26 mouse cellular contexts compared by ENCODE assay signal in the genomic region with DNA sequence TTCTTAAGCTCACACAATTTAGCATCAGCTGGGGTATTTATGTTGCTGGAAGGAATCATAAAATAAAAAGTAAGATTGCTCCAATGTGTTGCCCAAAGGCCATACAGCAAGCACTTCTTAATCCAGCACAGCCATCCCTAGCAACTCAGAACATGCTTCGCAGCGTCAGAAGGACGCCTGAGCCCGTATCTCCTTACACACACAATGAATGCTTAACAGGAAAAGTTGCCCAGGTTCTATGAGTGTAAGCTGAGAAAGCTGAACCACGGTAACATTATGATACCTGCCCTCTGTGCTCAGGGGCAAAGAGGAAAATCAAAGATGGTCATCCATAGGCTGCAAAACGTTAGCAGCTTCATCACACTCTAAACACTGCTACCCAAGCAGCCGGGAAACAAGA.
DNase-seq lines count a peak whose midpoint lies in the region; ATAC-seq lines count a peak whose summit lies in the region.
"Had no signal": no experiment of that assay in that cellular context is flagged by ENCODE, and none has a peak within 500 bp of the region (broad histone marks: within the 10 kb centered on the region; RNA-seq: fewer than 3 reads in every experiment).

No protein-coding gene starts in this region.

- H3K9me3 ChIP-seq in embryonic facial prominence, embryonic 12.5 days = no peaks in the 10 kb centered on the region
- no peaks in the 10 kb centered on the region for H3K9me3 ChIP-seq in embryonic facial prominence, embryonic 15.5 days (replicated peaks)
- H3K9me3 ChIP-seq: heart, embryonic 10.5 days; heart, embryonic 13.5 days had no signal

- no peak overlapping the region for H3K4me3 ChIP-seq in embryonic facial prominence, embryonic 12.5 days
- H3K4me3 ChIP-seq in embryonic facial prominence, embryonic 15.5 days (replicated peaks) = no peak overlapping the region
- H3K4me3 ChIP-seq: heart, adult 2 months; heart, embryonic 10.5 days; heart, embryonic 13.5 days had no signal

- H3K36me3 ChIP-seq in embryonic facial prominence, embryonic 12.5 days = no peaks in the 10 kb centered on the region
- H3K36me3 ChIP-seq in embryonic facial prominence, embryonic 15.5 days = no peaks in the 10 kb centered on the region
- H3K36me3 ChIP-seq: heart, embryonic 10.5 days; heart, embryonic 13.5 days had no signal

- peaks cover 4% of the 10 kb centered on the region; the same call in 1 of the 2 replicates for H3K4me1 ChIP-seq in embryonic facial prominence, embryonic 12.5 days
- H3K4me1 ChIP-seq in embryonic facial prominence, embryonic 15.5 days = peaks cover 22% of the 10 kb centered on the region
- H3K4me1 ChIP-seq: heart, embryonic 10.5 days; heart, embryonic 13.5 days had no signal

- H3K4me2 ChIP-seq in embryonic facial prominence, embryonic 12.5 days (replicated peaks) = no peak overlapping the region
- H3K4me2 ChIP-seq in embryonic facial prominence, embryonic 15.5 days (replicated peaks) = no peak overlapping the region
- H3K4me2 ChIP-seq: heart, embryonic 13.5 days; hindbrain, embryonic 14.5 days had no signal

- no peak for ATAC-seq in embryonic facial prominence, embryonic 12.5 days (ENCODE audit: insufficient number of reproducible peaks, insufficient read depth, low FRiP score, low TSS enrichment)
- no peak for ATAC-seq in embryonic facial prominence, embryonic 15.5 days (ENCODE audit: insufficient number of reproducible peaks, low FRiP score, low TSS enrichment, low read depth)
- ATAC-seq: activated CD4-positive, CD25-positive, alpha-beta regulatory T cell, adult 4 months; forebrain, embryonic 14.5 days; forebrain, postnatal 0 days; hindbrain, postnatal 0 days; inflammation-experienced regulatory T-cells, adult 6 months had no signal

- H3K27me3 ChIP-seq in embryonic facial prominence, embryonic 12.5 days = no peaks in the 10 kb centered on the region
- no peaks in the 10 kb centered on the region for H3K27me3 ChIP-seq in embryonic facial prominence, embryonic 15.5 days
- H3K27me3 ChIP-seq: heart, embryonic 13.5 days had no signal

- DNase-seq in embryo, embryonic 11 days = peak; percentile 17
- DNase-seq in embryo, embryonic 9.5 days (ENCODE audit: extremely low spot score) = no peak
- DNase-seq in layer of hippocampus, adult 9-11 months = no peak
- DNase-seq in urinary bladder, postnatal 4 days (ENCODE audit: low spot score in 2 of 2) = no peak
- DNase-seq in spleen, postnatal 10 days (ENCODE audit: low spot score in 2 of 2) = no peak
- DNase-seq: adrenal gland, adult 8-10 months; adrenal gland, postnatal 25 days; cerebellum, adult 11-12 months; cerebellum, adult 8-10 months; cerebellum, postnatal 10 days; cerebellum, postnatal 36 days; forebrain, postnatal 0 days; gastrocnemius, postnatal 10 days; gastrocnemius, postnatal 36 days; heart, adult 2 months; heart, postnatal 14 days; heart, postnatal 4 days had no signal

- H3K27ac ChIP-seq in embryonic facial prominence, embryonic 12.5 days = peak overlapping the region; percentile 63
- peak overlapping the region; percentile 65 for H3K27ac ChIP-seq in embryonic facial prominence, embryonic 15.5 days (replicated peaks)
- H3K27ac ChIP-seq: heart, adult 2 months; heart, embryonic 10.5 days; heart, embryonic 13.5 days; hindbrain, embryonic 14.5 days; hindbrain, postnatal 0 days had no signal

- no peak overlapping the region for H3K9ac ChIP-seq in embryonic facial prominence, embryonic 12.5 days
- H3K9ac ChIP-seq in embryonic facial prominence, embryonic 15.5 days = no peak overlapping the region
- H3K9ac ChIP-seq: forebrain, postnatal 0 days; heart, embryonic 13.5 days; hindbrain, embryonic 14.5 days had no signal

- WGBS in embryonic facial prominence, embryonic 12.5 days = 26% methylated on average over 7 of the region's 7 CpGs
- WGBS in embryonic facial prominence, embryonic 15.5 days = 13% methylated on average over 7 of the region's 7 CpGs
